Mouse (Mus musculus): ENCODE data around the gene Slc24a3.
A peak's percentile ranks its signal among the peaks of the same experiment; 100 is the strongest.

The Slc24a3 gene

GRCm38 (mm10) chr2:145681626-145682025 is 514.1 kb downstream of the Slc24a3 start:
- no peak for DNase-seq (ENCODE audit: low spot score in 2 of 2)

DNA sequence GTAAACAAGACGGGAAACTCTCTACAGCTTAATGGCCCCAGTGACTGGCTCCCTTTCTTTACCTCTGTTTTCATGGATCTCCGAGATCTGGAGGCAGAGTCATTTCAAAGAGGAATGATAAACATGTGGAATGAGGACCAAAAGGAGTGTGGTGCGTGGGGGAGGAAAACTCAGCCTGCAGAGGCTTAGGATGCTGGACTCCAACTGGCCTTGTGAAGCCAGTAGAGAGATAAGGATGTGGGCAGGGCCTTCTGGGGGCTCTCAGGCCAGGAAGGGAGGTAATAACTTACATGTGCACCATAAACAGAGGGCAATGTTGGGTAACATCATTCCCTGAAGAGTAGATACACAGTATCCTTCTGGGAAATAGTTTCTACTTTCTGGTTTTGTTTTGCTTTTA is 515.4 kb downstream of the Slc24a3 start:
- DNase-seq (ENCODE audit: low spot score in 2 of 2), result no peak

DNA sequence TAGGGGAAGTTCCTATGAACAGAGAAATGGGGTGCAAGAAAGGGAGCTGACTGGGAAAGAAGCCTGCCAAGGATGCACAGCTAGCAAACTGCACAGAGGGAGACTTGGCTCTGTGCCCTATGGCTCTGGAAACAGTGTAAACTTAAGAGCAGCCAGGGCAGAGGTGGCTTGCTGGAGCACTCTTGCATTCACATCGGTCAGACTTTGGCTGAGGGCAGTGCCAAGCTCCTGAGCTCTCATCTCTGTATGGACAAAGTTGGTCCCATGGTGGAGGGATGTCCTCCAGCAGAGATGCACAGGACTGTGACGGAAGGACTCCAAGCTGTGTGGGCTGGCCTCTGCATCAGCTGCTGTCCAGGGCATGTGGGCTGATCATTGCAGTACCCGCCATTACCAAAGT is 516.0 kb downstream of the Slc24a3 start:
- peak; percentile 47 to 48 for DNase-seq (ENCODE audit: low spot score in 2 of 2)

DNA sequence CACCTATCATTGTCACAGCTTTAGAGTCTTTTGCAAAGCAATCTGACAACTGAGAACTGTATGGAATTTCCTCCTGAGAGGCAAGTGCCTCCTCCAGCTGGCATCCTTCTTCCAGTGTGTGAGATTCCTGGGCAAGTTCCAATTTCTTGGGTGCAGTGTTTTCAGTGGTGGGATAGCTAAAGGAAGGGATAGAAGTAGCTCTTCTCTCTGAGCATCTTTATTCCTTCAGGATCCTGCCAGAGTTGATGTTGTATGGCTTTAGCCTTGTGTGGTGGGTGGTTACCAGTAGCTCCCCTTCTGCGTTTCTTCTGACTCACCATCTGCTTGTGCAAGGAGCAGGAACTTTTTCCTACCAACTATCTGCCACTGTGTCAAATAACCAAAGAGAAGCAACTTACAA is 516.6 kb downstream of the Slc24a3 start:
- peak; percentile 36 to 42 for DNase-seq (ENCODE audit: low spot score in 2 of 2)

DNA sequence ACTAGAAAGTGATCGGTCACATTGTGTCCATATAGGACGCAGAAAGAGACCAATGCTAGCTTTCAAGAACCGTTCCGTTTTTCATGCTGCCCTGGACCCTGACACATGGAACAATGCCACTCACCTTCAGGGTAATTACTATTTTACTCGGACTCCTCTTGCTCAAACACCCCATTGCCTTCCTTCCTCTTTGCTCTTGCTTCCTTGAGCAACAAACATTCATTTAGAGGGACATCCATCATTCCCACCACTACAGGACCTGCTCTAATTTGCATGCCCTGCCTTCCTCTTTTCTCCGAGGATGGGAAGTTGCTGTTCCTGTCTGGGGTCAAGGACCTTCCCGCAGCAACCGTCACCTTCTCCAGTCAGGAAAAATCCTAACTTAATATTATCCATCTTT is 517.3 kb downstream of the Slc24a3 start:
- no peak for DNase-seq (ENCODE audit: low spot score in 2 of 2)

DNA sequence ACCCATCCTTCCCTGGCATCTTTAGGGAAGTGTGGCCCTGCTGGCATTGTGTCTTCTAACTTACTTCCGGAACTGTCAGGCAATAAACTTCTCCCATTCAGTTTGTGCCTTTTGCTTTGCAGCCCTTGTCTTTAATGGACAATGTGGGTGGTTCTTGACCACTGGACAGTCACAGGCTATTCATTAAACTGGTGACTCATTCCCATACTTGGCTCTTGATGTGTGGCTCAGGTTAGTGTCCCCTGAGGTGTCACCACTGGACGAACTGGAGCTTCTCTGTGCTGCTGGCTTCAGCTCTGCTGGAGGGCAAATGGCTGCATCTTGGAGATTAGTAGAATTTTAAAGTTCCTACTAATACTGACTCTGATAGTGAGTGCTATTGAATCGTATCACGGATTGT is 518.5 kb downstream of the Slc24a3 start:
- DNase-seq (ENCODE audit: low spot score in 2 of 2), result no peak

DNA sequence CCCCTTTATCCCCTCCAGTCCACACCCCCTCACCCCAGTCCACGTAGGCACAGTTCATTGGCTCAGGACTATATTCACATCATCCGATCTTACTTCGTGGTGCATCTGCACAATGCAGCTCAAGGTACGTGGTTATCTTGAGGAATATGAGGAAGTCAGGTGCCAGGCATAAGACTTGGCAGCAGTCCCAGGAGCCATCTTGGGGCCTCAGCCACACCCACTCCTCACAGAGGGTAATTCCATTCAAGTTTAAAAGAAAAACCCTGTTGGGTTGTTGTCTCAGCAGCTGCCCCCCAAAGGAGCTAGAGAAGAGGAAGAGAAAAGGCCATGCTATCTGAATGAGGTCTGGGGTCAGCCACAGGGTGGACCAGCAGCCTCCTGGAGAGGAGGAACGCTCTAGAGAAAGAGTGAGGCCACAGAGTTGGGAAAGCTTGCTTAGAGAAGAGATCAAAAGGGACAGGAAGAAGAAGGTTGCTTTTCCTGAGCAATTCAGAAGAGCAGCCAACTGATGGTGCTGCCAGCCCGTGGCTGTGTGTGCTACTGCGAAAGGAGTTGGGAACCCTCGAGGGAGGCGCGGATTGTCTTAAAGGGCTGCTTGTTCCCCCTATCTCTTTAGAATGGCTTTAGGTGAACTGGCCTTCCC is 523.9 kb downstream of the Slc24a3 start:
- DNase-seq (ENCODE audit: low spot score in 2 of 2), result no peak

Data from right cerebral cortex, postnatal 10 days (tissue).